Mouse (Mus musculus) stomach, embryonic 14.5 days (tissue): ENCODE measurements at regions not wholly inside any gene's neighbourhood (a gene's known extent, or its start where the extent isn't known, plus 50 kb on each side); places are given as distances from the start of the nearest gene placed in this dataset.
"Not testable (repeated sequence)": the region's sequence is repeated elsewhere in the genome, so short reads cannot be mapped to it uniquely, and the experiment has no call there.

Experiments
- ATAC-seq: fragments of 200-750 bp; cut with Nextera tagmentation; 2 replicates; pipeline ENCODE4 v1.8.0; 2017; ENCODE audit warnings: low read depth, moderate TSS enrichment; ENCODE audit not compliant: insufficient number of reproducible peaks, insufficient read depth, low FRiP score
- H3K27ac ChIP-seq: fragments of 300-500 bp; sonication (generic); 2 replicates; pipeline ENCODE4 v1.5.1; 2014; ENCODE audit warnings: mild to moderate bottlenecking, low read length, moderate library complexity, mixed read lengths
- H3K27me3 ChIP-seq: fragments of 300-500 bp; sonication (generic); 2 replicates; pipeline ENCODE4 v1.6.1; 2014; ENCODE audit warnings: low read length, control low read depth, mixed read lengths; ENCODE audit not compliant: control insufficient read depth, insufficient read depth
- H3K36me3 ChIP-seq: fragments of 300-500 bp; sonication (generic); 2 replicates; pipeline ENCODE4 v1.6.1; 2014; ENCODE audit warnings: mild to moderate bottlenecking, control low read depth, low read length, moderate library complexity, mixed read lengths; ENCODE audit not compliant: control insufficient read depth, insufficient read depth
- H3K4me1 ChIP-seq: fragments of 300-500 bp; sonication (generic); 2 replicates; pipeline ENCODE4 v1.6.1; 2014; ENCODE audit warnings: low read length, control low read depth, mixed read lengths; ENCODE audit not compliant: control insufficient read depth, insufficient read depth
- H3K4me2 ChIP-seq: fragments of 300-500 bp; sonication (generic); replicated peaks from 2 replicates; pipeline ENCODE4 v1.6.1; 2014; ENCODE audit warnings: low read depth, low read length, control low read depth
- H3K4me3 ChIP-seq: fragments of 300-500 bp; sonication (generic); 2 replicates; pipeline ENCODE4 v1.5.1; 2014; ENCODE audit warnings: low read depth, low read length, control low read depth
- H3K9ac ChIP-seq: fragments of 300-500 bp; sonication (generic); replicated peaks from 2 replicates; pipeline ENCODE4 v1.6.1; 2014; ENCODE audit warnings: low read depth, mild to moderate bottlenecking, control low read depth, low read length, moderate library complexity, mixed read lengths
- H3K9me3 ChIP-seq: fragments of 300-500 bp; sonication (generic); 2 replicates; pipeline ENCODE4 v1.6.1; 2016; ENCODE audit warnings: low read depth, low read length, control low read depth; ENCODE audit not compliant: control insufficient read depth
- WGBS: fragments of 180-500 bp; shearing (Covaris S2); extraction: QIAGEN DNeasy Blood & Tissue Kit; methylation state at CpG from one replicate; pipeline ENCODE4 v1.1.7; 2014; 5-methylcytosine and 5-hydroxymethylcytosine counted together

DNA sequence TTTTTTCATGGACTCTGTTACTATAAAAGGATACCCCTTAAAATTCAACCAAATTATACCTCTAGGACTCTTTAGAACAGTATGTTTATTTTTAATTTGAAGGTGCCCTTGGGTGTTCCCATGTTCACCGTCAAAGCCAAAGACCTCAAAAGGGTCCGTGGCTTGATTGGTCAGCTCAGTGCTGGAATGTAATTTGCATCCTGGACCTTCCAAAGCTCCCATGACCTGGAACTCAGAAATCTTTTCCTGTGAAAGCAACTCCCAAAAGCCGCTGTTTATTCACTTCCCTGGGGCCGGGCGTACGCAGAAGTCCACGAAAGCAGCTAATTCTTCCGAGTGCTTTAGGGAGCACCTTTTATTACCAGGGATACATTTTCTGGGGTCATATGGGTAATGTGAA is 105.1 kb upstream of the Ahi1 start:
- ATAC-seq = no peak
- Histone ChIP-seq H3K4me3 (no peak overlapping the region), H3K9me3 (no peaks in the 10 kb centered on the region), H3K9ac (no peak overlapping the region), H3K27me3 (no peaks in the 10 kb centered on the region), H3K4me2 (no peak overlapping the region), H3K27ac (no peak overlapping the region), H3K4me1 (no peaks in the 10 kb centered on the region), H3K36me3 (no peaks in the 10 kb centered on the region)
- WGBS = 83% methylated on average over 8 of the region's 8 CpGs

DNA sequence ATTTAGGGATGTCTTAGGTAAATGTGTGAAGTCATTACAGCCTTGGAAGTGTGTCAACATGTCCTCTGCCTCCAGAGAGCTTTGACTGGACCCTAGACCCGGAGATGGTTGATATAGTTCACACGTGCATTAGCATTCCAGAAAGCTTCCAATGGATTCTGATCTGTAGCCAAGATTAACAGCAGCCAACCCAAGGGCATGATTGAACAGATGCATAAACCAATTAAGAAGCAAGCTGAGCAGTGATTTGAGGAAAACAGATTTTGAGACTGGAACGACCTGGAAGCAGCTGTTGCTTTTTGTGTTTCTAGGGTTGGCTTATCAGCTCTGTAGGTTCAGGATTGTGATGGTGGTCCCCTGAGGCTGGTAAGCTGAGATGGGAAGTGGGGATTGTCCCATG is 109.1 kb upstream of the Ahi1 start:
- 63% methylated on average over 3 of the region's 3 CpGs for WGBS
- Histone ChIP-seq H3K9me3 (no peaks in the 10 kb centered on the region), H3K27me3 (no peaks in the 10 kb centered on the region), H3K4me2 (no peak overlapping the region), H3K4me1 (no peaks in the 10 kb centered on the region), H3K9ac (no peak overlapping the region), H3K27ac (no peak overlapping the region), H3K4me3 (no peak overlapping the region), H3K36me3 (no peaks in the 10 kb centered on the region)
- ATAC-seq = no peak

DNA sequence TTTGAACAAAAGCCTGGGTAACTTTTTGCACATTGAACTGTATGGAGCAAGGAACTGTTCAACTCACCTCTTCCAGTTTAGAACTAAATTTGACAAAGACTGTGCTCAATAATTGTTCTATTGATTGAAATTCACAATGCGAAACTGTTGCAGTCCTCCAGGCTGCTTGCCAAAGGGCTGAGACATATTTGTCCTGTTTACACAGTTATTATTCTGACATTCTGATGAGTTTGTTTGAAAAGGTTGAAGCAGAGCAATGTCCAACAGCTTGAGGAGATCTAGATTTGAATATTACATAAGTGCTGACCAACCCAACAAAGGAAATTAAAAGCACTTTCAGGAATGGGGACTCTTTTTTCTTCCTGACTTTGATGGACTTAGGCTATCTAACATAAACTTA is 110.2 kb upstream of the Ahi1 start:
- no peak for ATAC-seq
- H3K4me3 ChIP-seq = no peak overlapping the region
- H3K27me3 ChIP-seq = no peaks in the 10 kb centered on the region
- no peaks in the 10 kb centered on the region for H3K9me3 ChIP-seq
- no peaks in the 10 kb centered on the region for H3K4me1 ChIP-seq
- H3K36me3 ChIP-seq = no peaks in the 10 kb centered on the region
- H3K4me2 ChIP-seq = no peak overlapping the region
- WGBS = 56% methylated on average over 1 of the region's 1 CpGs
- no peak overlapping the region for H3K27ac ChIP-seq
- no peak overlapping the region for H3K9ac ChIP-seq

DNA sequence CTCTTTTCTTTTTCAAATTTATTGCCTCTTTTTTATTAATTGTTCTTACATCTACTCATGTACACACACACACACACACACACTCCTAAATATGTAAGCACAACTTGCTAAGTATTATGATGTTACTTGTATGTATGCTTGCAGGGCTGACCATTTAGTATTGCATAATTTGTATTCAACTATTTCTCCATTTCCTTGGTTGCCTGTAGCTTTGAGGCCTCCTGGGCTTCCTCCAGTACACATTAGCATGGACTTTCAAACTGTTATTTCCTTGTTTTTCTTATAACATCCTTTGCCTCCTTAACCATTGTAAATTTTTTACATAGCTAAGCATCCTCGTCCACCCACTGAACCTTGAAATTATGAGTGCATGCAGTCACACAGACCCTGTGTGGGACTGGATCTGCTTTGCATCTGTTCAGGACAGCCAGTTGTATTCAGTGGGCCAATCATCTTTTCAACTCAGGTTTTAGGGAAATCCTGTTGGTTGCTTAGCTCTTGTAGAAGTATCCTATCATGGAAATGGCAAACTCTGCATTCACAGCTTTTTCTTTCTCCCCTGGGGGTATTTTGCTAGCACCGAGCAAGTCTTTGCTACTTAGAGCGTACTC is 110.8 kb upstream of the Ahi1 start:
- Histone ChIP-seq H3K27ac (no peak overlapping the region), H3K4me1 (no peaks in the 10 kb centered on the region), H3K4me3 (no peak overlapping the region), H3K9ac (no peak overlapping the region), H3K27me3 (no peaks in the 10 kb centered on the region), H3K9me3 (no peaks in the 10 kb centered on the region), H3K36me3 (no peaks in the 10 kb centered on the region), H3K4me2 (no peak overlapping the region)
- 60% methylated on average over 3 of the region's 3 CpGs for WGBS
- ATAC-seq = no peak

DNA sequence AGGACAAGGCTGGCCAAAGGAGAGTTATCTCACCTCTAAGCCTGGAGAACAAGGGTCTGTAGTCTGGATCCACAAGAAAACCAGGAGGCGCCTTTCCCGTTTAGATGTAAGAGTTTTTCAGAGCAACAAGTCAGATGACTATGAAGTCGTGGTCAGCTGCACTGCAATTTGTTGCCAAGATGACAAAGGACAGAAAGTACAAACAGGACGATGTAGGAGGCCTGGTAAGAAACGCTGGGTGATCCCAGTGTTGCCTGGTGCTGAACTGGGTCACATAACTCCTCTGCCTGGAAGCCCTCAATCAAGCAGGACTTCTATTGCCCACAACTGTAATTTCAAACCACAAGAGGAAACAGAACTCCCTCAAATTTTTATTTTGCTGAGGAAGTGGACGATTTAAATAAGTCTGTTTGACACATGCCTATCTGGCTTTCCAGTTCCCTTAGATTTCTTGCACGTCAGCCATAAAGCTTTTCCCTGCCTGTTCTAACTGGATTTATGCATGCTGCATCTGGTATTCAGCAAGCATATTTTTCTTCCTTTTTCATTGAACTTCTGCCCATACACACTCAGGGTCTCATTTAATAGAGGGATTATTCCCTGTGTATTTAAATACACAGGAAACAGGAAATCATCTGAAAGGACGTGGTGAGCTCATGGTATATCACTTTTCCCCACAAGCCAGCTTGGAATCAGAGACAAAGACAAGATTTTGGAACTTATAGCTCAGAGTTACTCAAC is 113.5 kb upstream of the Ahi1 start:
- no peak for ATAC-seq

DNA sequence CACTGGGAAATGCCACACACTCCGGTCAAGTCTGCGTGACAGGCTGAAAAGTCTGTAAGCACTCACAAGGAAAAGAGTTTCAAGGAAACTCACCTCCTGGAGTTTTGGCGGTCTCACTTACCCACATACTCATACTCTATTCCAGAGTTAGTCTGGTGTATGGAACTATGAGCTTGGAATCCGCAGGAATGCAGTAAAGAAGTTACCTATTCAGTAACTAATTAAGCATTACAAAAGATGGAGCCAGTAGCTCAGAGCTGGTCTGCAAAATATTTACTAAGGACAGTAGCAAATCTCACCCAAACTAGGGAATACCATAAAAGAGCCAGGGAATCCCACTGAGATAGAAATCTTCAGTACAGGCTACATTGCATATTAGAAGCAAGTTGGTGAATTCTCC is 111.9 kb upstream of the Pde7b start:
- not testable (repeated sequence) for H3K4me3 ChIP-seq, H3K4me2 ChIP-seq, H3K27me3 ChIP-seq, H3K36me3 ChIP-seq, H3K27ac ChIP-seq, H3K9me3 ChIP-seq, H3K9ac ChIP-seq, ATAC-seq, H3K4me1 ChIP-seq
- WGBS = 73% methylated on average over 4 of the region's 4 CpGs

More for the DNA sequence above, 113.5 kb upstream of the Ahi1 start:
- Histone ChIP-seq H3K36me3 (no peaks in the 10 kb centered on the region), H3K4me1 (no peaks in the 10 kb centered on the region), H3K9me3 (no peaks in the 10 kb centered on the region), H3K4me2 (no peak overlapping the region), H3K4me3 (no peak overlapping the region), H3K27me3 (no peaks in the 10 kb centered on the region), H3K27ac (no peak overlapping the region), H3K9ac (no peak overlapping the region)
- WGBS = 56% methylated on average over 8 of the region's 8 CpGs

DNA sequence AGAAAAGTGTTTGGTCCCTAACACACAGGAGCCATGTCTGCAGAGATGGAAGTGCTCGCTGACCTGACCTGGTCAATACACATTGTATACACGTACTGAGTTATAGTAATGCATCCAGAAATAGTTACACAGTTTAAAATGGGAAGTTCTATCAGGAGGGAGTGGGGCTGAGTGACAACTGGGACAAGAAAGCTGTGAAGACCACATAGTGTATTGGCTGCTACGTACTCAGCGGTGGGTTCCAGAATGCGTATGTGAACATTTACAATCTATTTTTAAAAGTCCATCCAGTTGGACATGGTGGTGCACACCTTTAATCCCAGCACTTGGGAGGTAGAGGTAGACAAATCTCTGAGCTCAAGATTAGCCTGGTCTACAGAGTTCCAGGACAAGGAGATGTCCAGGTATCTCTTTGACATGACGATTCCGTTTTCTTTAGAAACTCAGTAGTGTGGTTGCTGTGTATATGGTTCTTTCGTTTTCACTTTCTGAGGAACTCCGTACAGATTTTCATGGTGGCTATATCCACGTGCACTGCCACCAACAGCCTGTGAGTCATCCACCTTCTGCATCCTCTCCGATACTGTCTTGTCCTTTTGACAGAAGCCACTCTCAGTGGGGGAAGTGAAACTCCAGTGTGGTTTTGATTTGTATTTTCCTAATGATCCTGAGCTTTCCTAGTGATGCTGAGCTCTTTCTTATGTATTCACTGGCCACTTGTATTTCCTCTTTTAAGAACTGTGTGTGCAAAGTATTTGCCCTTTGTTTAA is 110.1 kb upstream of the Pde7b start:
- no peak overlapping the region for H3K27ac ChIP-seq
- WGBS = 83% methylated on average over 11 of the region's 11 CpGs
- H3K4me1 ChIP-seq = peaks cover 3% of the 10 kb centered on the region; the same call in 1 of the 2 replicates
- no peak overlapping the region for H3K4me3 ChIP-seq
- no peak overlapping the region for H3K4me2 ChIP-seq
- H3K36me3 ChIP-seq = no peaks in the 10 kb centered on the region
- H3K9ac ChIP-seq = no peak overlapping the region
- no peaks in the 10 kb centered on the region for H3K9me3 ChIP-seq
- ATAC-seq = no peak
- H3K27me3 ChIP-seq = no peaks in the 10 kb centered on the region

DNA sequence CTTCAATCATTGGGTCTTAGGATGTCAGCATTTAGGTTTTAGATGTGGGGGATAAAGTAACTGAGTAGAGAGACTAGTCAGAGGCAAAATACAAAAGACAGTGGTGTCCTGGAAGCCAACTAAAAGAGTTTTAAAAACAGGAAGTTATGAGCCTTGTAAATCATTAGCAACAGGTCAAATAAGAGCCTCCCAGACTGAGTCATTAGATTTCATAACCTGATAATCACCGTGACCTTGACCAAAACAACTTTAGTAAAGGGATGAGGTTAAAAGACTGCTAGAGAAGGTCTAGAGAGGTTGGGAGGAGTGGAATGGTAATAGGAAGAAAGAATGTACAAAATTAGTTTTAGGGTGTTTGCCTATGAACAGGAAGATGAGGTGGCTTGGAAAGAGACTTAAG is 103.4 kb upstream of the Pde7b start:
- Histone ChIP-seq H3K27me3 (no peaks in the 10 kb centered on the region), H3K4me2 (no peak overlapping the region), H3K36me3 (no peaks in the 10 kb centered on the region), H3K9me3 (no peaks in the 10 kb centered on the region), H3K9ac (no peak overlapping the region), H3K4me1 (peaks cover 3% of the 10 kb centered on the region; the same call in 1 of the 2 replicates), H3K27ac (no peak overlapping the region), H3K4me3 (no peak overlapping the region)
- ATAC-seq = no peak
- WGBS = 59% methylated on average over 1 of the region's 1 CpGs
